Mouse (Mus musculus): ENCODE data around the gene Shf.
"Not testable (repeated sequence)": the region's sequence is repeated elsewhere in the genome, so short reads cannot be mapped to it uniquely, and the experiment has no call there.

Shf gene

DNA sequence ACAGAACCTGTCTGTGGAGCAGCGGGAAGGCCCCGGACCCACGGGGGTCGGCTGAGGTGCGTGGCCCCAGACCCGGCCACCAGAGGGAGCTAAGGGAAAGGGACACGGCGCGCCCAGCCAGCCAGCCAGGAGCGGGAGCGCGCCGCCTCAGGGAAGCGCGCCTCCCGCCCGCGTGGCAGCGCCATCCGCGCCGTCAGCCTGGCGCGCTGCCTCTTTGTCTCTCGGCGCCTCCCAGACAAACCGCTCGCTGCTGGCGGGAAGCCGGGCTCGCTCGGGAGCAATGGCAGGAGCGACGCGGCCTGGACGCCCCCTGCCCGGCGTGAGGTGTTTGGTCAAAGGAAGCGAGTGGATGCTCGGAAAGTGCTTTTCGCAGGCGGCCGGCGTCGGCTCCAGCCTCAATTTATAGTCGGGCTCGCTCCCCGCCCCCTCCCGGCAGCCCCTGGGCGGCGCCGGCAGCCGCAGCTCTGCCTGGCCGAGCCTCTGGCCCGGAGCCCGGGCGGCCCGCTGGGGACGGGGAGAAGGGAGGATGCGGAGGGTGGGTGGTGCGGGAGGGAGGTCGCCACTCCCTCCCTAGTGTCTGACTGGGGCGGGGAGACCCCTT lies 20.3 kb downstream of the Shf start:
- DNase-seq (ENCODE audit: low read depth), result no peak

DNA sequence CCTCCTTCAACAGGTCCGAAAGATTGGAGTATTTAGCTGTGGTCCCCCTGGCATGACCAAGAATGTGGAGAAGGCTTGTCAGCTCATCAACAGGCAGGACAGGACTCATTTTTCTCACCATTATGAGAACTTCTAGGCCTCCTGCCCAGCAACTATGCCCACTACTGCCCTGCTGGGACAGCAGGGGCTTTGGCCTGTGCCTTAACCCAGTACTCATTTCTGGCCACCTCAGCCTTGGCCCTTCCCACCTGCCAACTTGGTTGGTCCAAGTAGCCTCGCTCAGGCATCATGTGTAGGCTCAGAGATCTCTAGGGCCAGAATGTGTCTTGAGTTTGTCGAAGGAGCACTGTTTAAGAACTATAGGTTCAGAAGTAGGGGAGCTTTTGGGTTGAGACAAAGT lies 21.7 kb downstream of the Shf start:
- DNase-seq (ENCODE audit: low read depth), result no peak

DNA sequence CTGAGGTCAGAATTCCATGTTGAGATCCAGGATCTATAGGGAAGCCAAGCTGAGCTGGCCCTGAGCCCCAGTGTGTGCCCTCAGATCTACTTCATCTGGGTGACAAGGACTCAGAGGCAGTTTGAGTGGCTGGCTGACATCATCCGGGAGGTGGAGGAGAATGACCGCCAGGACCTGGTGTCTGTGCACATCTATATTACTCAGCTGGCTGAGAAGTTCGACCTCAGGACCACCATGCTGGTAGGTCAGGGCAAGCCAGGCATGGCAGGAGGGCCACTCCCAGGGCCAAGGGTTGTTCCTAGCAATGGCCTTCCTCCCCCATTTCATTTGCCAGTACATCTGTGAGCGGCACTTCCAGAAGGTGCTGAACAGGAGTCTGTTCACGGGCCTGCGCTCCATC lies 22.8 kb downstream of the Shf start:
- not testable (repeated sequence) for DNase-seq (ENCODE audit: low read depth)

DNA sequence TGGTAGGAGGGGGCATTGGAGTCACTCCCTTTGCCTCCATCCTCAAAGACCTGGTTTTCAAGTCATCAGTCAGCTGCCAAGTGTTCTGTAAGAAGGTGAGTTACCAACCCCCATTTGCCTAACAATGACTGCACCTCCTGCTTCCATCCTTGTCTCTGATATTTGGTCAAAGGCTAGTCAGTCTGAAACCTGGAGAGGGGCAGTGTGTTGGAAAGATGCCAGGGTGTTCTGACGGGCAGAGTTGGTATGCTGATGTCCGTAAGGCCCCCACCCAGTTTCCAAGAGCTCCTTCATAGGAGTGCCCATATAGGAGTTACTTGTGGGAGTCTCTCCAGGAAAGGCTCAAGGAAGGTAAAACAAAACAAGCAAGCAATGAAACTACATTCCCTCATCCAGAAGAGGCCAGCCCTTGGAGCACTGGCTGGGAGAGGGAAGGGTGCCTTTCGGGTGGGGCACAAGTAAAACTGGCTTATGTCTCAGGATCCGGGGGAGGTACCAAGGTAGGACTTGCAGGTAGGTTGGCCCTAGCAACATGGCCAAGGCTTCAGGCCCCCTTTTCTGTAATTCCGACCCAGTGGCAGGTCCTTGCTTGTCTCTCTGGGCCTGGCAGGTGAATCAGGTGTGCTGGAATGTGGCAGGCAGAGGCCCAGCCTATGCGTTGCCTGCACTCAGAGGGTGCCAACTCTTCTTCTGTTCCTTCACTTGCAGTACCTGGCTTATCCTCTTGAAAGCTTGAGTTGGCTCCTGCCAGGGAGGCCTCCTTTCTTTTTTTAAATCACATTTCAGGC lies 23.7 kb downstream of the Shf start:
- DNase-seq (ENCODE audit: low read depth), result no peak

- DNase-seq (ENCODE audit: low read depth), result no peak
Observed at GRCm38 (mm10) chr2:122337291-122337690, 31.7 kb downstream of the Shf start.

DNA sequence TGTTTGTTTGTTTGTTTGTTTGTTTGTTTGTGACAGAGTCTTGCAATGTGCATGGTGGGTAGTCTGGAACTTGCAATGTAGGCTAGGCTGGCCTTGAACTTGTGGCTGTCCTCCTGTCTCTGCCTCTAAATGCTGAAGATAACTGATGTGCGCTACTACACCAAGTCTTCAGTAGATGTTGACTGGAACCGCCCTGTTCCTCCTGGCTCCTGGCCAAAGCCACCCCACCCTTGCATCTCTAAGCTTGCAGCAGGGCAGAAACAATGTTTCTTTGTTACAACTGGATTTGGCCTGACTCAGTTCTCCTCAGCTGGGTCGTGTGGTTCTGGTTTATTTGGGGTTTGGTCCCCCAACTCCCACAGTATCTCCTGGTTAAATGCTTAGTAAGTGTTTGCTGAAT lies 34.8 kb downstream of the Shf start:
- no peak for DNase-seq (ENCODE audit: low read depth)

DNA sequence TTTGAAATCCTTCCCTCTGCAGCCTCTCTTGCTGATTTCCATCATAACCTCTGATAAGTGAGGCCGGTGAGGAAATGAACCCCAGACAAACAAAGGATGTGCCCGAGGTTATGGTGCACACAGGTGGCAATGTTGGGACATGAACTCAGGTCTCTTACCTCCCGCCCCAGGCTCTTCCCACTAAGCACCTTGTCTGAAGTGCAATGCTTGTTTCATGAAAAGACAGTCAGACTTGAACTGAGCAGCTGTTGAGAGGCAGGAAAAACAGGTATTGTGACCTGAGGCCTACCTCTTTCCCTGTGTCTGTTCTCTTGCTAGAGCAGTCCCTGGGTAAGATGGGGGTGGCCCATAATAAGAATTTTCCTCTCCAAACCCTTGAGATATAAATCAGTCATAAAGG lies 36.7 kb downstream of the Shf start:
- no peak for DNase-seq (ENCODE audit: low read depth)

DNA sequence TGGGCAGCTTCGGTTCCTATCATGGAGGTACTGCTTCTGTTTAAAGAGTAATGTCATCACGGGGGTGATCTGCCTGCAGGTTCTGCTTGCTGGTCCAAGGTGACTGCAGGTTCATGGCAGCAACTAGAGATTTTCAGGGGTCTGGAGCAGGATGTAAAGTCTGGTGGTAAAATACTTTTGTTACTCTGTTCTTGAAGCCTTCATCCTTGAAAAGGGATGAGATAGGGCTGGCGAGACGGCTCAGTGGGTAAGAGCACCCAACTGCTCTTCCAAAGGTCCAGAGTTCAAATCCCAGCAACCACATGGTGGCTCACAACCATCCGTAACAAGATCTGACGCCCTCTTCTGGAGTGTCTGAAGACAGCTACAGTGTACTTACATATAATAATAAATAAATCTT lies 38.6 kb downstream of the Shf start:
- not testable (repeated sequence) for DNase-seq (ENCODE audit: low read depth)

DNA sequence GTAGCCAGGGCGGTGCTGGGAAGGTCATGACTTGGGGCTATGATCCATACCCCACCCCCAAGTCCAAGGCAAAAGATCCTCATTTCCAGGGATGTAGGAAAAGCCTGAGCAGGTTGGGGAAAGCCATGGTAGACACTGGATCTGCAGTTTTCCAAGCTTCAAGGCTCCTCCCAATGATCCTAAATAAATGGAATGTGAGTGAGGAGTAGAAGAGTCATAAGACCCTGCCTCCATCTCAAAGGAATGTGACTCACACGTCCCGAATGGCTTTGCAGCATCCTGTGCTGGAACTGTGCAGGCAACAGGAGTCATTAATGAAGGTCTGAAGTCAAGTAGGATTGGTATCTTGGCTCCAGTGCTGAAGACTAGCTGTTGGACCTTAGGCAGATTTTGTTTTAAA lies 41.0 kb downstream of the Shf start:
- DNase-seq (ENCODE audit: low read depth), result no peak

GRCm38 (mm10) chr2:122325361-122325760 lies 43.6 kb downstream of the Shf start:
- DNase-seq (ENCODE audit: low read depth), result no peak

DNA sequence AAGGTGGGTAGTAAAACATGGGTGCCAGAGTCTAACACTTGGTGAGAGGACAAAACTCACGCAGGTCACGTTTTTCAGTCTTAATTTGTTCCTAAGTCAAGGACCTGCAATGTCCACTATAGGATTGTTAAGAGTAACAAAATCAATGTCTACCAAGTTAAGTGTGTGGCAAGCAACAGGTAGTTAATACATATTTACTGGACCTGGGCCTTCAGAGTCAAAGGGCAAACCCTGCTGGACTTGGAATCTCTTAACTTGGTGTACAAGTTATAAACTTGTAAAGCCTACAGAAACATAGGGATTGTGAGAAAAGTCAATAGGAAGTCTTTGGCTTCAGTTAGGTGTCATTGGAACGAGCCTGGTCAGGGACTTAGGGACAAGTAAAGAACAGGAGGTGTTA lies 44.4 kb downstream of the Shf start:
- DNase-seq (ENCODE audit: low read depth), result no peak

- no peak for DNase-seq (ENCODE audit: low read depth)
Observed at GRCm38 (mm10) chr2:122323960-122324359, 45.0 kb downstream of the Shf start.

DNA sequence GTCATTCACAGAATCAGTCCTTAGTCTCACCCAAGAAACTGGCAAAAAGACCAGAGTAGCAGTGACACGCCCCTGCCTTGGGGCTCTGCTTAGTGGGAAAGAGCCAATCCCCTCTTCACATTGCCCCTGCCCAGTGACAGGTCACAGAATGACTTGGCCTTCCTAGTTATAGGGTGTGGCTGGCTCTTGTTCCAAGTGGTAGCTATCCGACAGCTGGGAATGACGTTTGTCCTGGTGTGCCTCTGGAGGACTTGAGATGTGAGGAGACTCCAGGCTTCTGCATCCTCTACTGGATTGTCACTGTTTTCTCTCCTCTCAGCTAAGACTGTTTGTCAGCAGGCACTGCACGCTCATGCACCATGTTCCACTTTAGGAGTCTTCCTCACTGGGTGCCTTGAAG lies 51.6 kb downstream of the Shf start:
- no peak for DNase-seq (ENCODE audit: low read depth)

GRCm38 (mm10) chr2:122315372-122315771 lies 53.6 kb downstream of the Shf start, which contains the start of gene Duox1:
TSS of gene Duox1 (plus strand) at chr2:122315672.
- no peak for DNase-seq (ENCODE audit: low read depth)

DNA sequence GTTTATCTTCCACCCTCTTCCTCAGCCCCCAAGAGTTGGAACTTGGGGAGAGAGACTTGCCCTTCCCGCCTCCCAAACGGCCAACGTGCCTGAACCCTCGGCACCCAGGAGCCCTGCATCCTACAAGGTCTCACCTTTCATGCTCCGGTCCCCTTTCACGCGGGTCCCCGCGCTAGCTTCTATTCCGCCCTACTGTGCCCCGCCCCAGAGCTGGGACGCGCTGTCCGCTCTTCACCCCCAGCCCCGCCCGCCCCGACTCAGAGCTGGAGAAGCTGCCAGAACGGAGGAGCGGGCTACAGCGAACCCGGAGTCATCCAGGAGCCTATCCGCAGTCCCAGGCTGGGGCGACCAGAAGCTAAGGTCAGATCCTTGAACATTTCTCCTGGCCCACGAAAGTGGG lies 55.4 kb downstream of the Shf start, which contains the start of gene Duoxa1:
TSS of gene Duoxa1 (minus strand) at position 195 of the 400 bp plus-strand sequence.
- DNase-seq (ENCODE audit: low read depth), result no peak

- no peak for DNase-seq (ENCODE audit: low read depth)
Observed at GRCm38 (mm10) chr2:122312722-122313417, 56.1 kb downstream of the Shf start.

DNA sequence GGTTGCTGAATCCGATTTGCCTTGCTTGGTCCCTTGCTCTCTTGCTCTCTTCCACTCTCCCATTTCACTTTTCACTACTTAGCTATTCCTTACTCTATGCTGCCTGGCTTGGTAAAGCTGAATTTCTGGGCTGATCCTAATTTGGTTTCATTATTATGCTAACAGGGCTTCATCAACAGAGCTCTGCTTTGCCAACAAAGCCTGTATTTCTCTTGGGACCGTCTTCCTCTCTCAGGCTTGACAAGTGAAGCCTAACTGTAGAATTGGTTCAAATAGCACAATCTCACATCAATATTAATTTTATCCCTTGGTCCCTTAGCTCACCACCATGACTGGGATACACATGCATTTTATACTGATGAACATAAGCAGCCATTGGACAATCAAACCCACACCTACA lies 57.4 kb downstream of the Shf start:
- DNase-seq (ENCODE audit: low read depth), result no peak

GRCm38 (mm10) chr2:122309647-122310046 lies 59.3 kb downstream of the Shf start:
- DNase-seq (ENCODE audit: low read depth), result no peak

- peak; percentile 85 for DNase-seq (ENCODE audit: low read depth)
Observed at GRCm38 (mm10) chr2:122306184-122306583, 62.8 kb downstream of the Shf start.

DNA sequence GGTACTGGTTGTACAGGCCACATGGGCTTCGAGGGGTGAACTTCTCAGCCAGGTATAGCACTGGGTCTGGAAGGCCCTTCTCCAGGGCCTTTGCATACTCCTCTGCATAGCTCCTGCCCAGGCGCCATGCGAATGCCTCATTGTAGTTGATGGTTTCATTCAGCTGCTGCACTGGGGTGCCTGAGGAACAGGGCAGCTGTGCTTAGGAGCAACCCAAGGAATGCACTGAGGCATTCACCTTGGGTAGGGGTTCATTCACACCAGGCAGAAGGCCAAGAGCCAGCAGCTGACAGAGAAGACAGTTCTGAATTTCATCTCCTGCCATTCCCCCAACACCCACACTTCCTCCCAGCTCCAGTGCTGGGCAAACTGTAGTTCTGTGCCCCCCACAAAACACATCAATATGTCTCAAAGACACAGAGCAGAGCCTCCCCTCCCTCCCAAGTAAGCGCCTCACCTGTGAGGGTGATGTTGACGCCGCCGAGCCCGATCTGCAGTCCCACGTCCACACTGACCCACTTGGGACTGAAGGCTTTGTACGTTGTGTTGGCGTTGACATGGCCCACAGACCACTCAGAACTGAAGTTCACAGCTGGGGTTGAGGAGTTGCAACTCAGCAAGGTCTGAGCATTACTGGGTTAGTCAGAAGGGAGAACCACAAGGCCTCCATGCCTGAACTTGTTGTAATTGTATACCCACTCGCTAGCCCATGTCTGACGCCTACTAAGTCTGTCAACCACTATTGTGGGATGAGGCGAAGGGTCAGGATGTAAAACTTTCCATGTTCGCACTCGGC lies 63.7 kb downstream of the Shf start:
- no peak for DNase-seq (ENCODE audit: low read depth)

GRCm38 (mm10) chr2:122304544-122304943 lies 64.4 kb downstream of the Shf start:
- no peak for DNase-seq (ENCODE audit: low read depth)

DNA sequence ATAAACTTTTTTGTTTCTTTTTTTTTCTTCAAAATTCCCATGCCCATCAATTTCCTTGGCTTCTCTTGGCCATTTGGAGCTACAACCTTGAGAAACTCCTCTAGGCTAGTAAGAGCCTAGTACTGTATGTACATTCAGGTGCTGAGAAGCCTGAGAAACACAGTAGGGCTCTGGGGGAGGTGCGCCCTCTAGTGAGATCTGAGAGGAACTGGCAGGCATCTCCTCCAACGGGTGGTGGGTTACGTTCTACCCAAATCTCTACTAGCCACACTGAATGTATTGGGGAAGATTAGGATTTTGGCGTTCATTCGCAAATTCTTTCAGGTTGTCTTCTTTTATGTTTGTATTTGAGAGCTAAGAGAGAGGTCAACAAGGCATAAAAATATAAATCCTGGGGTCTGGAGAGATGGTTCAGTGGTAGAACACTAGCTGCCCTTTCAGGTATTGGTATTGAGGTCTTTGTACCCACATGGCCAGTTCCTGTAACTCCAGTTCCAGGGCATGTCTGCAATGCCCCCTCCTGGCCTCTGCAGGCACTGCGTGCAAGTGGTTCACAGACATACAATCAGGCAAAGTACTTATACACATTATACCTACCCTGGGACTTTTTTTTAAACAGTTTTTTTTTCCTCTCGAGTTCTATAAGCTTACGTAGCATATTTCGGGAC lies 66.3 kb downstream of the Shf start:
- no peak for DNase-seq (ENCODE audit: low read depth)

Data from fibroblast of lung, adult 2 months (primary cell).